In genomic region chr4:103754561-103754960, GRCm38 (mm10) we compare ENCODE assay signal across 22 mouse cellular contexts.
DNase-seq lines count a peak whose midpoint lies in the region; ATAC-seq and TF ChIP-seq lines count a peak whose summit lies in the region.
"Had no signal": no experiment of that assay in that cellular context is flagged by ENCODE, and none has a peak within 500 bp of the region (broad histone marks: within the 10 kb centered on the region; RNA-seq: fewer than 3 reads in every experiment).

No protein-coding gene starts in this region.

- TF ChIP-seq CTCF in brain, embryonic 14.5 days (IDR thresholded peaks at IDR 0.05; ENCODE audit: borderline replicate concordance, extremely low read depth, insufficient read depth, insufficient read length): no peak
- TF ChIP-seq CTCF in stomach, postnatal 0 days (IDR thresholded peaks at IDR 0.05; ENCODE audit: low read depth): no peak

- no peaks in the 10 kb centered on the region for H3K27me3 ChIP-seq in limb, embryonic 11.5 days (ENCODE audit: control insufficient read depth, insufficient read depth, low read length)
- H3K27me3 ChIP-seq in limb, embryonic 10.5 days (ENCODE audit: low read depth, poor library complexity, severe bottlenecking): no peaks in the 10 kb centered on the region
- no peaks in the 10 kb centered on the region for H3K27me3 ChIP-seq in stomach, postnatal 0 days (ENCODE audit: control insufficient read depth, insufficient read depth, low read length)
- H3K27me3 ChIP-seq: embryonic facial prominence, embryonic 15.5 days; heart, embryonic 12.5 days; intestine, embryonic 15.5 days had no signal

- TF ChIP-seq EP300 in stomach, postnatal 0 days (optimal IDR thresholded peaks at IDR 0.05): no peak

- no peaks in the 10 kb centered on the region for H3K36me3 ChIP-seq in limb, embryonic 11.5 days (ENCODE audit: control insufficient read depth, insufficient read depth, low read length)
- no peaks in the 10 kb centered on the region for H3K36me3 ChIP-seq in limb, embryonic 10.5 days
- no peaks in the 10 kb centered on the region for H3K36me3 ChIP-seq in stomach, postnatal 0 days (ENCODE audit: control insufficient read depth, insufficient read depth, low read length)
- H3K36me3 ChIP-seq: embryonic facial prominence, embryonic 15.5 days; forebrain, embryonic 10.5 days; heart, embryonic 12.5 days; hindbrain, embryonic 10.5 days; intestine, embryonic 15.5 days had no signal

- H3K4me3 ChIP-seq in limb, embryonic 11.5 days (ENCODE audit: low read depth, low read length): no peak overlapping the region
- no peak overlapping the region for H3K4me3 ChIP-seq in limb, embryonic 10.5 days
- no peak overlapping the region for H3K4me3 ChIP-seq in stomach, postnatal 0 days (ENCODE audit: low read depth, low read length)
- H3K4me3 ChIP-seq: embryonic facial prominence, embryonic 15.5 days; erythroblast, embryonic 14.5 days; forebrain, embryonic 10.5 days; heart, adult 2 months; heart, embryonic 12.5 days; hindbrain, embryonic 10.5 days; intestine, embryonic 15.5 days had no signal

- DNase-seq in adrenal gland, adult 8-10 months: peak; percentile 2
- no peak for DNase-seq in adrenal gland, postnatal 4 days (ENCODE audit: low spot score in 2 of 2)
- DNase-seq in limb, embryonic 11.5 days (ENCODE audit: low spot score): no peak
- DNase-seq in limb, embryonic 10.5 days (ENCODE audit: low spot score): no peak
- DNase-seq in brain, embryonic 14.5 days (ENCODE audit: low read depth): peak; percentile 56
- no peak for DNase-seq in stomach, postnatal 0 days (ENCODE audit: low spot score)
- DNase-seq in MN1 (ENCODE audit: low spot score): no peak
- DNase-seq: cerebellum, adult 8-10 months; cerebellum, postnatal 14 days; embryo, embryonic 11 days; gastrocnemius, postnatal 10 days; heart, adult 2 months had no signal

- WGBS in limb, embryonic 11.5 days: 26% methylated on average over 7 of the region's 7 CpGs
- 46% methylated on average over 7 of the region's 7 CpGs for WGBS in limb, embryonic 10.5 days
- 74% methylated on average over 7 of the region's 7 CpGs for WGBS in stomach, postnatal 0 days

- no peaks in the 10 kb centered on the region for H3K9me3 ChIP-seq in limb, embryonic 11.5 days (ENCODE audit: control insufficient read depth, low read length)
- H3K9me3 ChIP-seq in limb, embryonic 10.5 days (replicated peaks): no peaks in the 10 kb centered on the region
- no peaks in the 10 kb centered on the region for H3K9me3 ChIP-seq in stomach, postnatal 0 days (ENCODE audit: control insufficient read depth, low read length)
- H3K9me3 ChIP-seq: embryonic facial prominence, embryonic 15.5 days; forebrain, embryonic 10.5 days; heart, embryonic 12.5 days; hindbrain, embryonic 10.5 days; intestine, embryonic 15.5 days had no signal

- H3K4me1 ChIP-seq in limb, embryonic 11.5 days (ENCODE audit: control insufficient read depth, insufficient read depth, low read length): 0 out of 2 replicates have a peak, but pooled peaks cover 2% of the 10 kb centered on the region
- peaks cover 14% of the 10 kb centered on the region; the same call in 1 of the 2 replicates for H3K4me1 ChIP-seq in limb, embryonic 10.5 days
- H3K4me1 ChIP-seq in stomach, postnatal 0 days (replicated peaks; ENCODE audit: control insufficient read depth, insufficient read depth): no peaks in the 10 kb centered on the region
- H3K4me1 ChIP-seq: embryonic facial prominence, embryonic 15.5 days; heart, embryonic 12.5 days; hindbrain, embryonic 10.5 days; intestine, embryonic 15.5 days had no signal

- no peak for ATAC-seq in limb, embryonic 11.5 days (ENCODE audit: insufficient number of reproducible peaks, low FRiP score, low TSS enrichment, low read depth)
- no peak for ATAC-seq in stomach, postnatal 0 days (ENCODE audit: low FRiP score, low TSS enrichment)
- ATAC-seq: activated CD4-positive, CD25-positive, alpha-beta regulatory T cell, adult 4 months; forebrain, embryonic 14.5 days; intestine, embryonic 15.5 days; Patski had no signal

- TF ChIP-seq POLR2A in brain, embryonic 14.5 days (IDR thresholded peaks at IDR 0.05; ENCODE audit: borderline replicate concordance, extremely low read depth, insufficient read depth, insufficient read length, poor library complexity, severe bottlenecking): no peak

- 0 out of 2 replicates have a peak overlapping the region, but pooled peaks have one; percentile 8 for H3K27ac ChIP-seq in limb, embryonic 11.5 days (replicated peaks; ENCODE audit: low read depth, low read length)
- H3K27ac ChIP-seq in limb, embryonic 10.5 days: no peak overlapping the region
- H3K27ac ChIP-seq in stomach, postnatal 0 days (replicated peaks): no peak overlapping the region
- H3K27ac ChIP-seq: embryonic facial prominence, embryonic 15.5 days; forebrain, embryonic 10.5 days; heart, adult 2 months; hindbrain, embryonic 10.5 days; hindbrain, embryonic 14.5 days; intestine, embryonic 15.5 days had no signal

- no peak overlapping the region for H3K4me2 ChIP-seq in limb, embryonic 11.5 days (ENCODE audit: low read depth, severe bottlenecking)
- no peak overlapping the region for H3K4me2 ChIP-seq in stomach, postnatal 0 days (replicated peaks; ENCODE audit: low read depth)
- H3K4me2 ChIP-seq: embryonic facial prominence, embryonic 15.5 days; heart, embryonic 12.5 days; hindbrain, embryonic 14.5 days; intestine, embryonic 15.5 days had no signal

- H3K9ac ChIP-seq in limb, embryonic 11.5 days (ENCODE audit: low read length): no peak overlapping the region
- no peak overlapping the region for H3K9ac ChIP-seq in stomach, postnatal 0 days (ENCODE audit: low read length)
- H3K9ac ChIP-seq: embryonic facial prominence, embryonic 15.5 days; heart, embryonic 12.5 days; hindbrain, embryonic 14.5 days; intestine, embryonic 15.5 days had no signal

Comparison
In these comparisons a context has a peak if more than half of its experiments do, and no peak if none do; other contexts are left out.
1. DNase-seq: peak in adrenal gland, adult 8-10 months (single experiment) and brain, embryonic 14.5 days (single experiment); none in adrenal gland, postnatal 4 days (0 of 2), limb, embryonic 11.5 days (single experiment), limb, embryonic 10.5 days (single experiment), stomach, postnatal 0 days (single experiment) and MN1 (single experiment).